Mouse (Mus musculus) lung, postnatal 0 days (tissue): ENCODE measurements around the gene C9orf72. TPM values are rescaled to one million over a fixed set of nuclear protein-coding genes. Genes with fewer than 3 reads are reported as not detected.

Experiments used
- ATAC-seq: fragments of 200-750 bp; cut with Nextera tagmentation; 2 replicates; pipeline ENCODE4 v1.8.0; 2017; ENCODE audit warnings: moderate library complexity
- DNase-seq: peaks from one replicate; pipeline ENCODE4 v3.0.0-alpha.2; 2016; ENCODE audit warnings: low spot score
- H3K27ac ChIP-seq: fragments of 300-500 bp; sonication (generic); 2 replicates; pipeline ENCODE4 v1.5.1; 2014; ENCODE audit warnings: antibody characterized with exemption, mild to moderate bottlenecking, low read length, mixed read lengths
- H3K27me3 ChIP-seq: fragments of 300-500 bp; sonication (generic); replicated peaks from 2 replicates; pipeline ENCODE4 v1.6.1; 2014; ENCODE audit warnings: low read length, mixed read lengths; ENCODE audit not compliant: insufficient read depth
- H3K36me3 ChIP-seq: fragments of 300-500 bp; sonication (generic); 2 replicates; pipeline ENCODE4 v1.6.1; 2014; ENCODE audit warnings: low read length, mixed read lengths; ENCODE audit not compliant: insufficient read depth
- H3K4me1 ChIP-seq: fragments of 300-500 bp; sonication (generic); 2 replicates; pipeline ENCODE4 v1.6.1; 2014; ENCODE audit warnings: antibody characterized with exemption, low read depth, low read length, mixed read lengths; ENCODE audit not compliant: insufficient read depth
- H3K4me2 ChIP-seq: fragments of 300-500 bp; sonication (generic); replicated peaks from 2 replicates; pipeline ENCODE4 v1.6.1; 2014; ENCODE audit warnings: low read depth, mild to moderate bottlenecking, low read length, moderate library complexity, mixed read lengths
- H3K4me3 ChIP-seq: fragments of 300-500 bp; sonication (generic); 2 replicates; pipeline ENCODE4 v1.5.1; 2014; ENCODE audit warnings: low read depth, low read length
- H3K9ac ChIP-seq: fragments of 300-500 bp; sonication (generic); replicated peaks from 2 replicates; pipeline ENCODE4 v1.6.1; 2014; ENCODE audit warnings: low read depth, mild to moderate bottlenecking
- H3K9me3 ChIP-seq: fragments of 300-500 bp; sonication (generic); 2 replicates; pipeline ENCODE4 v1.6.1; 2016; ENCODE audit warnings: low read length, mixed read lengths
- CTCF ChIP-seq: IDR thresholded peaks from 2 replicates; pipeline ENCODE4 v1.5.1; 2016; ENCODE audit warnings: antibody characterized with exemption, mild to moderate bottlenecking
- EP300 ChIP-seq: IDR thresholded peaks from 2 replicates; pipeline ENCODE4 v1.6.1; 2016; ENCODE audit warnings: antibody characterized with exemption, mild to moderate bottlenecking, control low read depth
- WGBS: fragments of 180-500 bp; shearing (Covaris S2); extraction: QIAGEN DNeasy Blood & Tissue Kit; methylation state at CpG from one replicate; pipeline ENCODE4 v1.1.7; 2014; 5-methylcytosine and 5-hydroxymethylcytosine counted together
- polyA plus RNA-seq: library from polyadenylated mRNA; unstranded; fragments of >200 nt; fragmentation: Nextera tagmentation; extraction: Ambion mirVana; gene quantifications from 2 replicates; pipeline ENCODE4 v1.2.1, GENCODE M21; 2015

The C9orf72 gene
- polyA plus RNA-seq, 1 experiment from 2014 or later, result 9.5 TPM

- no peaks in the 10 kb centered on the region; the same call in 1 of the 2 replicates for H3K4me1 ChIP-seq
- ATAC-seq (no peak), DNase-seq (peak; percentile 29)
- TF ChIP-seq EP300 (no peak), CTCF (peak; percentile 14; the same call in 1 of the 2 replicates)
- no peaks in the 10 kb centered on the region for H3K27me3 ChIP-seq
- 0 out of 2 replicates have a peak overlapping the region, but pooled peaks have one; percentile 11 for H3K4me2 ChIP-seq
- no peak overlapping the region for H3K27ac ChIP-seq
- H3K9ac ChIP-seq, result no peak overlapping the region
- H3K4me3 ChIP-seq, result no peak overlapping the region
- WGBS, result 47% methylated on average over 4 of the region's 4 CpGs
- no peaks in the 10 kb centered on the region for H3K36me3 ChIP-seq
- H3K9me3 ChIP-seq, result no peaks in the 10 kb centered on the region
Observed at GRCm38 (mm10) chr4:35221903-35222302, 4.1 kb downstream of the C9orf72 start.

DNA sequence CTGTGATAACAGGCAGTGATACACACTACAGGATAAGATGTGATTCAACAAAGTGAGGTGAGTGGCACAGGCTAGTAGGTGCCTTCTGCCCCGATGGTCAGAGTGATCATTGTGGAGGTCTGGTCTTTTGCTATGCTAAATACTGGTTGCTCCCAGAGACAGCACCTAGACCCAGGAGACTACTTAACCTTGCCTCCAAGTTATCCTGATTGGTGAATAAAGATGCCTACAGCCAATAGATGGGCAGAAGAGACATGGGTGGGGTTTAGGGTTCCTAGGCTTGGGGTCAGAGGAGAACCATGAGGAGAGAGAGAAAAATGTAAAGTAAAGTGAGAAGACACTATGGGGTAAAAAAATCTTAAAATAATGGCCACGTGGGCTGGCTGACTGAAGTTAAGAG, 4.8 kb downstream of the C9orf72 start:
- Histone ChIP-seq H3K27me3 (no peaks in the 10 kb centered on the region), H3K27ac (no peak overlapping the region), H3K9me3 (no peaks in the 10 kb centered on the region), H3K4me2 (no peak overlapping the region), H3K9ac (no peak overlapping the region), H3K4me3 (no peak overlapping the region), H3K36me3 (no peaks in the 10 kb centered on the region), H3K4me1 (no peaks in the 10 kb centered on the region; the same call in 1 of the 2 replicates)
- no peak for TF ChIP-seq EP300
- TF ChIP-seq CTCF, result no peak
- DNase-seq (no peak), ATAC-seq (no peak)
- 54% methylated on average over 2 of the region's 2 CpGs for WGBS

- H3K27ac ChIP-seq, result no peak overlapping the region
- no peak overlapping the region for H3K4me2 ChIP-seq
- DNase-seq, result no peak
- H3K4me3 ChIP-seq, result no peak overlapping the region
- H3K4me1 ChIP-seq, result no peaks in the 10 kb centered on the region; the same call in 1 of the 2 replicates
- WGBS, result 51% methylated on average over 6 of the region's 6 CpGs
- H3K9me3 ChIP-seq, result no peaks in the 10 kb centered on the region
- H3K9ac ChIP-seq, result no peak overlapping the region
- 0 out of 2 replicates have a peak, but pooled peaks cover 3% of the 10 kb centered on the region for H3K36me3 ChIP-seq
- ATAC-seq, result no peak
- H3K27me3 ChIP-seq, result no peaks in the 10 kb centered on the region
- TF ChIP-seq EP300, result no peak
- TF ChIP-seq CTCF, result no peak
Observed at GRCm38 (mm10) chr4:35220108-35220731, 5.8 kb downstream of the C9orf72 start.

DNA sequence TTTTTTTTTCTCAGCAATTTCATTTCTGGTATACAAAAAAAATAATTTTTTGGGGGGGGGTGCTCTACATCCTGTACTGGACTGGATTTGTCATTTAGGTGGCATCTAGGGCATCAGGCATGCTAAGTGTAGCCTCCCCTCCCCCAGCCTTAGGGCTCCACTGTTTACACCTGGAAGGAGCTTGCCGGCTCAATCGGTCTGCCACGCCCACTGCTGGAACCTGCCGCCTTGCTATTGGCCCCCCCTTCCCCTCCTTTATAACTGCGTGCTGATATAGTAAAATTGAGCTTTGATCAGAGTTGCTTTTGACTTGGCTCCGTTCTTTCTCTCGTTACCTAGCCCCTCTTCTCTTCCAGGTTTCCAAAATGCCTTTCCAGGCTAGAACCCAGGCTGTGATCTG, 21.3 kb downstream of the C9orf72 start:
- Histone ChIP-seq H3K36me3 (0 out of 2 replicates have a peak, but pooled peaks cover 5% of the 10 kb centered on the region), H3K4me3 (no peak overlapping the region), H3K9ac (no peak overlapping the region), H3K4me1 (no peaks in the 10 kb centered on the region), H3K9me3 (no peaks in the 10 kb centered on the region), H3K27me3 (no peaks in the 10 kb centered on the region), H3K4me2 (no peak overlapping the region), H3K27ac (no peak overlapping the region)
- no peak for TF ChIP-seq CTCF
- TF ChIP-seq EP300, result no peak
- 64% methylated on average over 7 of the region's 7 CpGs for WGBS
- ATAC-seq, result no peak
- DNase-seq, result no peak

DNA sequence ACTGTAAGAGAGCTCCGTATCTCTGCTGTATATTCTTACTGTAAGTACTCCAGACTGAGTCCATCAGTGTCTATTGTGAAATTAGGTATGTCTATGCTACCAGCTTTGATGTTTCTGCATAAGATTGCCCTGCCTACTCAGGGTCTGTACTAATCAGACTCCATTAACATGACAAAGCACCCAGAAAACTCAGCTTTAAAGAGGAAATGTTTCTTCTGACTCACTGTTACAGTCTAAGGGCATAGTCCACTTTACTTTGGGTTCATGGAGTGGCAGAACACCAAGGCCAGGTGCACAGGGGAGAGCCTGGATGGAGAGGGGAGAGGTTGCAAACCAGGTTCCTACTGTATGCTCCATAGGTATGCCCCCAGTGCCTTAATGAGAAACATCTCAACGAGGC, 22.3 kb downstream of the C9orf72 start:
- DNase-seq (no peak), ATAC-seq (no peak)
- no peaks in the 10 kb centered on the region for H3K9me3 ChIP-seq
- no peak for TF ChIP-seq CTCF
- TF ChIP-seq EP300, result no peak
- H3K4me2 ChIP-seq, result no peak overlapping the region
- peaks cover 8% of the 10 kb centered on the region; the same call in 1 of the 2 replicates for H3K36me3 ChIP-seq
- no peak overlapping the region for H3K27ac ChIP-seq
- H3K4me1 ChIP-seq, result no peaks in the 10 kb centered on the region
- WGBS, result 95% methylated on average over 2 of the region's 2 CpGs
- H3K4me3 ChIP-seq, result no peak overlapping the region
- H3K27me3 ChIP-seq, result no peaks in the 10 kb centered on the region
- H3K9ac ChIP-seq, result no peak overlapping the region

GRCm38 (mm10) chr4:35201700-35202099, 24.3 kb downstream of the C9orf72 start:
- H3K9ac ChIP-seq, result no peak overlapping the region
- H3K4me2 ChIP-seq, result no peak overlapping the region

More at GRCm38 (mm10) chr4:35201700-35202099, 24.3 kb downstream of the C9orf72 start:
- H3K4me1 ChIP-seq, result no peaks in the 10 kb centered on the region
- 92% methylated on average over 5 of the region's 5 CpGs for WGBS
- peaks cover 10% of the 10 kb centered on the region; the same call in 1 of the 2 replicates for H3K36me3 ChIP-seq
- DNase-seq (no peak), ATAC-seq (no peak)
- no peak overlapping the region for H3K27ac ChIP-seq
- H3K4me3 ChIP-seq, result no peak overlapping the region
- H3K9me3 ChIP-seq, result no peaks in the 10 kb centered on the region
- TF ChIP-seq EP300 (no peak), CTCF (no peak)
- H3K27me3 ChIP-seq, result no peaks in the 10 kb centered on the region
